Mouse (Mus musculus) ES-Bruce4 (cell line): ENCODE results near the gene Ccdc40.

Experiments used
- EP300 ChIP-seq: IDR thresholded peaks from 2 replicates; pipeline ENCODE4 v1.6.1; 2011; ENCODE audit warnings: low read depth, low read length; ENCODE audit not compliant: insufficient read depth
- POLR2A ChIP-seq: IDR thresholded peaks from one replicate; pipeline ENCODE4 v1.8.1; 2011; ENCODE audit warnings: low read length; ENCODE audit not compliant: insufficient read depth

- TF ChIP-seq POLR2A = no peak
- no peak for TF ChIP-seq EP300
These were observed 10.5 kb upstream of the Ccdc40 start for GRCm38 (mm10) chr11:119217861-119218260.
